Mouse (Mus musculus) hindbrain, embryonic 13.5 days (tissue): Measurements from ENCODE around the gene Pcbp1. TPM values are rescaled to one million over a fixed set of nuclear protein-coding genes. Genes with fewer than 3 reads are reported as not detected.
A peak's percentile ranks its signal among the peaks of the same experiment; 100 is the strongest.
"Not testable (repeated sequence)": the region's sequence is repeated elsewhere in the genome, so short reads cannot be mapped to it uniquely, and the experiment has no call there.

Experiments
- ATAC-seq: fragments of 200-750 bp; cut with Nextera tagmentation; 2 replicates; pipeline ENCODE4 v1.8.0; 2017; ENCODE audit warnings: moderate TSS enrichment; ENCODE audit not compliant: low FRiP score
- H3K27ac ChIP-seq: fragments of 300-500 bp; sonication (generic); 2 replicates; pipeline ENCODE4 v1.5.1; 2015; ENCODE audit warnings: inconsistent platforms, mild to moderate bottlenecking, moderate library complexity
- H3K27me3 ChIP-seq: fragments of 300-500 bp; sonication (generic); 2 replicates; pipeline ENCODE4 v1.6.1; 2015; ENCODE audit warnings: mild to moderate bottlenecking, inconsistent platforms
- H3K36me3 ChIP-seq: fragments of 300-500 bp; sonication (generic); 2 replicates; pipeline ENCODE4 v1.6.1; 2015; ENCODE audit warnings: mild to moderate bottlenecking, inconsistent platforms
- H3K4me1 ChIP-seq: fragments of 300-500 bp; sonication (generic); replicated peaks from 2 replicates; pipeline ENCODE4 v1.6.1; 2015; ENCODE audit warnings: inconsistent platforms
- H3K4me2 ChIP-seq: fragments of 300-500 bp; sonication (generic); 2 replicates; pipeline ENCODE4 v1.6.1; 2015; ENCODE audit warnings: inconsistent platforms, mild to moderate bottlenecking, moderate library complexity
- H3K4me3 ChIP-seq: fragments of 300-500 bp; sonication (generic); 2 replicates; pipeline ENCODE4 v1.5.1; 2015; ENCODE audit warnings: mild to moderate bottlenecking, inconsistent platforms
- H3K9ac ChIP-seq: fragments of 300-500 bp; sonication (generic); 2 replicates; pipeline ENCODE4 v1.6.1; 2015; ENCODE audit warnings: mild to moderate bottlenecking, inconsistent platforms
- H3K9me3 ChIP-seq: fragments of 300-500 bp; sonication (generic); 2 replicates; pipeline ENCODE4 v1.6.1; 2016; ENCODE audit warnings: inconsistent platforms
- WGBS: fragments of 180-500 bp; shearing (Covaris S2); methylation state at CpG from one replicate; pipeline ENCODE4 v1.1.7; 2015; 5-methylcytosine and 5-hydroxymethylcytosine counted together
- polyA plus RNA-seq: library from polyadenylated mRNA; unstranded; fragments of >200 nt; fragmentation: Nextera tagmentation; extraction: Ambion mirVana; gene quantifications from 2 replicates; pipeline ENCODE4 v1.2.1, GENCODE M21; 2015

Gene Pcbp1
- 268 and 333 TPM in 2 replicates for polyA plus RNA-seq

DNA sequence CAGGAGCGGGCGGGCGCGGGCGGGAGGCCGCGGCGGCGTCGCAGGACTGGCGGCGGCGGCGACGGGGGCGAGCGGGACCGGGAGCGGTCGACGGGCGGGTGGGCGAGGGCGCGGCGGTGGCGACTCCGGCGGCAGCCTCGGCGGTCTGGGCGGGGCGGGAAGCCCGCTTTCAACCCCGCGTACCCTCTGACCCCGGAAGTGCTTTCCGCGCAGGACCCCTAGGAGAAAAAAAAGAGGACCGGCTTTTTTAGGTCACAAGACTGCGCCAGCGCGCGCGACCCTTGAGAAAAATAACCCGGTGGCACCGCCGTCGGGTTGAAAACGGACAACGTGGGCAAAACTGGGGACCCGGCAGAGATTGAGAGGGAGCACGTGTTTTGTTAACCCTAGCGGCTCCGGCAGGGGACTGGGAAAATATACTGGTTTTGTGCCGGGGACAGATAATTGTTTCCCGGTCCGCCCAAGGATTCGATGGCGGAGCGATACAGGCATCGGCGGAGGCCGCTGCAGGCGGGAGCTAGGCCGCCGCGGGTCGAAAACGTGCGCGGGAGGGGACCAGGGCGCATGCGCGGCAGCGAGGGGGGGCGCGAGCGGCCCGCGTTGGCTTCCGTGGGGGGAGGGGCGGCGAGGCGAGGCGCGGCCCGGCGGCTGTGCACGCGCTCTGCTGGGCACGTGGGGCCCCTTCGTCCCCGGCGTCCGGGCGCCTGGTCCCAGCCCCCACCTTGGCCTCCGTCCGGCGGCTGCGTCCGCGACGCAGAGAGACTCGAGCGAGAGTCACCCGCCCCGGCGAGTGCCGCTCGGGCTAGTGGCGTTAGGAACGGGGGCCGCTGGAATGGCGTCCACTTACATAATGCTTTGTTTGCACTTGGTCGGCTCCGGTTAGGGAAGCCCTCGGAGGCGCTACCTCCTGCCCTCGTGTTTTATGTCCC, at the start of gene Pcbp1:
Gene Pcbp1, minus strand, starts transcription at position 290 of the 929 bp plus-strand sequence.
- peak; percentile 87 for ATAC-seq
- peak within 1 kb of the TSS; percentile 100 for H3K9ac ChIP-seq
- under 1% methylated on average over 86 of the region's 120 CpGs for WGBS
- peak within 1 kb of the TSS; percentile 100 for H3K27ac ChIP-seq
- peak within 1 kb of the TSS; percentile 93 for H3K4me2 ChIP-seq
- peaks cover 13% of the 10 kb centered on the region for H3K36me3 ChIP-seq
- peaks cover 32% of the 10 kb centered on the region for H3K4me1 ChIP-seq
- H3K4me3 ChIP-seq: peak within 1 kb of the TSS; percentile 98
- no peaks in the 10 kb centered on the region for H3K27me3 ChIP-seq
- no peaks in the 10 kb centered on the region for H3K9me3 ChIP-seq

DNA sequence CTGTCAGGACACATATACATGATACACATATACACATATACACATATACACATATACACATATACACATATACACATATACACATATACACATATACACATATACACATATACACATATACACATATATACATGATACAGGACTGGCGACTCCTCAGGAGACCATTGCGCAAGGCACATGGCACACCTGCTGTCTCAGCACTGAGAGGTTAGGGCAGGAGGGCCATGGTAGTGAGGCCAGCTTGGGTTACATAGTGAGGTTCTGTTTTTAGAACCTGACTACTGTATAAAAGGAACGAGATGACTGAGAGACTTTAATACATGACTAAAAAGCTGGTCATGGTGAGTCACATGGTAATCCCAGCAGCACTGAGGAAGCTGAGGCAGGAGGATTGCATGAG, 48.4 kb upstream of the Pcbp1 start:
- Histone ChIP-seq H3K4me2 (no peak overlapping the region), H3K27ac (no peak overlapping the region), H3K9ac (no peak overlapping the region), H3K9me3 (no peaks in the 10 kb centered on the region), H3K27me3 (no peaks in the 10 kb centered on the region), H3K36me3 (no peaks in the 10 kb centered on the region), H3K4me1 (peaks cover 11% of the 10 kb centered on the region), H3K4me3 (no peak overlapping the region)
- no peak for ATAC-seq
- 92% methylated on average over 3 of the region's 3 CpGs for whole genome bisulfite sequencing

DNA sequence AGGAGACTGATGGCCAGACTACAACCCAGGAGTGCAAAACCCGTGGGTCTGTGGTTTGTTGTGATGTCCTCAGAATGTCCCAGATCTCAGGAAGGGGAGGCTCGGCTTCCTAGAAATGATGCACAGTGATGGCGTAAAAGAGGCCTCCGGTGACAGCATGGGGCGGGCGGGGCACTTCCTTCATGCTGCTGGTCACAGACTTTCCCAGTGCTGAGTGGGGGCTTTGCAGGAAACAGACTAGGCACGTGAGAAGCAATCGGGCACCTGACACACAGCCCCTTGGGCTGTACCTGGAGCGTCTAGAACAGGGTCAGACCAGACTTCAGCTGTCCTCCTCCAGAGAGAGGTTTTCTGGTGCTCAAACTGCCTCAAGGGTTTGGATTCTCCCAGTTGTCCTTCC, 44.7 kb upstream of the Pcbp1 start:
- ATAC-seq: no peak
- no peak overlapping the region for H3K4me3 ChIP-seq
- 62% methylated on average over 9 of the region's 9 CpGs for WGBS

DNA sequence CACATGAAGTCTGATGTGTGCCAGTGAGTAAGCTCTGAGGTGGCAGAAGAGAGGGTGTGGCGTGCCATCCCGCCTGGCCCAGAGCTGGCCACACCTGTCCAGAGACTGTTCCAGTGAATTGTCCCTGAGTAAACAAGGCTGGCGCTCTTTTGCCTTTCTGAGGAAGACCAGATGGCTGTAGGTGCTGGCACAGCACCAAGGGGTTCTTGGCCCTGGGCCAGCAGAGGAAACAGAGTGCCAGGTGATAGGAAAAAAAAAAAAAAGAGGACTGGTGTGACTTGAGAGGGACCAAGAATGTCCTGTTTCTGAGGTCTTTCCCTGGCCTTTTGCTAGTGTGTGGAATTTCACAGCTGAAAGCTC, 43.3 kb upstream of the Pcbp1 start:
- H3K4me1 ChIP-seq: peaks cover 20% of the 10 kb centered on the region
- peaks cover 35% of the 10 kb centered on the region for H3K36me3 ChIP-seq
- H3K9me3 ChIP-seq: no peaks in the 10 kb centered on the region
- no peak overlapping the region for H3K4me3 ChIP-seq
- 55% methylated on average over 3 of the region's 3 CpGs for WGBS
- H3K27ac ChIP-seq: peak overlapping the region; percentile 73
- ATAC-seq: no peak
- no peaks in the 10 kb centered on the region for H3K27me3 ChIP-seq
- no peak overlapping the region for H3K4me2 ChIP-seq
- H3K9ac ChIP-seq: peak overlapping the region; percentile 49; the same call in 1 of the 2 replicates

More for the DNA sequence above, 44.7 kb upstream of the Pcbp1 start:
- Histone ChIP-seq H3K9ac (no peak overlapping the region), H3K27me3 (no peaks in the 10 kb centered on the region), H3K27ac (no peak overlapping the region), H3K4me2 (no peak overlapping the region), H3K4me1 (peaks cover 20% of the 10 kb centered on the region), H3K36me3 (peaks cover 21% of the 10 kb centered on the region), H3K9me3 (no peaks in the 10 kb centered on the region)

DNA sequence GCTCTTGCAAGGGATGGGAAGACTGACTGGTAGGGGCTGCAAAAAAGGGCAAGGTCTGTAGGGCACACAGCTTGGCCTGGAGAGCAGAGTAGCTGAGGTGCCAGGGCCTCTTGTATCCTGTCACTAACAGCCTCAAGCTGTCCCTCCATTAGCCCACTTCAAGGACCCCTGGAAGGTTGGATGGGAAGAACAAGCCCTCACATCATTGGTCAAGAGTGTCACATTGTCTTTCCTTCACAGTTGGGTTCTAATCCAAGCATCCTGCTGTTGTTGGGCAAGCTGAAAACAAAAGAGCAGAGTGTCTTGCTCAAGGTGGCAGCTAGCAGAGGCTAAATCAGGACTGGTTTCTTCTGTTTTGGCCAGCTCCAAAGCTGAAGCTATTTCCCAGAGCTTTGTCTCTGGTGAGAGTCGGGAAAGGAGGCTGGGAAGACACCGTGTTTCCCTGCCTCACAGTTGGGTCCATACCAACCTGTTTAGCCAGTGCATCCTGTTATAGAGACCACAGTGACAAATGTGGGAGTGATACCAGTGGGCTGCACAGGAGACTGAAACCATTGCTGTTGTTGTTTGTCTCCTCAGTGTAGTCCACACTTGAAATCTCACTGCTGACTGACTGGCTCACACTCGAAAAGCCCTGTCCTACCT, 42.8 kb upstream of the Pcbp1 start:
- Histone ChIP-seq H3K27me3 (no peaks in the 10 kb centered on the region), H3K4me3 (no peak overlapping the region), H3K27ac (peak overlapping the region; percentile 73), H3K36me3 (peaks cover 38% of the 10 kb centered on the region), H3K4me1 (peaks cover 20% of the 10 kb centered on the region), H3K9me3 (no peaks in the 10 kb centered on the region), H3K9ac (peak overlapping the region; percentile 49; the same call in 1 of the 2 replicates), H3K4me2 (no peak overlapping the region)
- 37% methylated on average over 3 of the region's 3 CpGs for WGBS
- no peak for ATAC-seq

DNA sequence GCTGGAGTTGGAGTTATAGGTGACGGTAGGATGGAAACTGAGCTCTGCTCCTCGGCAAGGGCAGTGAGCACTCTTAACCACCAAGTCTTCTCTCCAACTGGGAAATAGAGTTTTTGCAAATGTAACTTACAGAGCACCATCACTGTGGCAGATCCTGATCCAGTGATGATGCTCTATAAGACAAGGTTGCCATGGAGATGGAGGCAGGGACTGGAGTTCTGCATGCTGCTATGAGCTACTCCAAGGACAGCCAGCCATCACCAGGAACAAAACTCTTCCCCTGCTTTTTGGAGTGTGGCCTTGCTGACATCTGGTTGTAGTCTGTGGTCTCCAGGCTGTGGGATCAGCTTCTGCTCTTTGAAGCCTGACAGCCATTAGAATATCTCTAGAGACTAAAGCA, 39.7 kb upstream of the Pcbp1 start:
- H3K4me1 ChIP-seq: peaks cover 12% of the 10 kb centered on the region
- WGBS: 95% methylated on average over 2 of the region's 2 CpGs
- no peaks in the 10 kb centered on the region for H3K27me3 ChIP-seq
- H3K4me3 ChIP-seq: no peak overlapping the region
- H3K27ac ChIP-seq: no peak overlapping the region
- no peak overlapping the region for H3K4me2 ChIP-seq
- ATAC-seq: no peak
- H3K36me3 ChIP-seq: peaks cover 61% of the 10 kb centered on the region
- H3K9ac ChIP-seq: no peak overlapping the region
- no peaks in the 10 kb centered on the region for H3K9me3 ChIP-seq

DNA sequence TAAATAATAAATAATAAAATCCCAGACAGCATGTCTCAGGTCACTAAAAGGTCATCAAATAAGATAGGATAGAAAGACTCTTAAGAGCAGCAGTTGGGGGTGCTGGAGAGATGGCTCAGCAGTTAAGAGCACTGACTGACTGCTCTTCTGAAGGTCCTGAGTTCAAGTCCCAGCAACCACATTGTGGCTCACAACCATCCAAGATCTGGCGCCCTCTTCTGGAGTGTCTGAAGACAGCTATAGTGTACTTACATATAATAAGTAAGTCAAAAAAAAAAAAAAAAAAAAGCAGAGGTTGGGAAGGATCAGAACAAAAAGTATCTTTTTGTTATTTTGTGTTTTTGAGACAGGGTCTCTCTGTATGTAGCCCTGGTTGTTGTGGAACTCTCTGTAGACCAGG, 31.1 kb upstream of the Pcbp1 start:
- 93% methylated on average over 1 of the region's 1 CpGs for WGBS
- H3K4me1 ChIP-seq, H3K4me3 ChIP-seq, H3K4me2 ChIP-seq, H3K9me3 ChIP-seq, H3K27me3 ChIP-seq, H3K9ac ChIP-seq, ATAC-seq, H3K27ac ChIP-seq: not testable (repeated sequence)
- peaks cover 69% of the 10 kb centered on the region for H3K36me3 ChIP-seq

DNA sequence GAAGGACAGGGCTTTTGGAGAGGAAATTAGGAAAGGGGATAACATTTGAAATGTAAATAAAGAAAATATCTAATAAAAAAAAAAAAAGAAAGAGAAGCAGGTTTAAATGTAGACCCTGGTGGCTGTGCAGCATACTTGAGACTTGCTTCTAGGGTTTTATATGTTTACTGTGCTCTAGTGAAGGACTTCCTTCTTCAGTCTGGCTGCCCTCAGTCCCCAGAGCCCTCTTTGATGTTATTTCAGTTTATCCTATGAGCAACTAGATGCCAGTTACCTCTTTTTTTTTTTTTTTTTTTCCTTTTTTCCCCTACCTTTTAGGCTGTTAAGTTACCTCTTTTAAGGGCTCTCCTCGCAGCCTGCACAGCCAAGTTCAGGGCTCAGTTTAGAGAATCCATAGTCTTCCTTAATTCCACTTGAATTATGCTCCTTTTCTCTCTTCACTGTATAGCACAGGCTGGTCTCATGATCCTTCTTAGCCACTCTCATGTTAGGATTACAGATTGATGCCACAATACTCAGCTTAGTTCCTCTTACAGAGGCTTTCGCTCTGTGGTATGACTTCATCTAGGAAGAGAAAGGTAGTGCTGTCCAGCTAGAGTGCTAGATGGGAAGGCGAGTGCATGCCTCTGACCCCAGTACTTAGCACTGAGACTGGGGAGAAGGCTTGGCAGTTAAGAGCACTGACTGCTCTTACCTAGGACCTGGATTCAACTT, 30.4 kb upstream of the Pcbp1 start:
- ATAC-seq: no peak
- Histone ChIP-seq H3K4me1 (no peaks in the 10 kb centered on the region), H3K36me3 (peaks cover 71% of the 10 kb centered on the region), H3K9me3 (no peaks in the 10 kb centered on the region), H3K27me3 (no peaks in the 10 kb centered on the region), H3K4me3 (no peak overlapping the region), H3K27ac (no peak overlapping the region), H3K4me2 (no peak overlapping the region), H3K9ac (no peak overlapping the region)
- WGBS: 98% methylated on average over 3 of the region's 3 CpGs

DNA sequence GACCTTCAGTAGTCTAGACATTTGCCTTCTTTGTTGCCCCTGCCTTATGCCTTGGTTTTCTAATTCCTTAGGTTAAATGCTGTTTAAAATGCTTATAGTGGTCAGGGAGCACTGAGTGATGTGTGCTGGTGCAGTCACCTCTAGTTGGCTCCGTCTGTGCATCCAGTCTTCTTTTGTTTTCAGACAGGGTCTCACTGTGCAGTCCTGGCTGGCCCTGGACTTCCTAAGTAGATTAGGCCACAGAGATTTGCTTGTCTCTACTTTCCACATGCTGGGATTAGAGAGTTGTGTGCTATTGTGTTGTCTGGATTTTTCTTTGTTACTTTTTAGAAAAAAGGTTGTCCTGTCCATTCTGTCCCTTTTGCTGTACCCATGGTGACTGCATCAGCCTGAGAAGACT, 24.5 kb upstream of the Pcbp1 start:
- no peak for ATAC-seq
- no peak overlapping the region for H3K4me2 ChIP-seq

DNA sequence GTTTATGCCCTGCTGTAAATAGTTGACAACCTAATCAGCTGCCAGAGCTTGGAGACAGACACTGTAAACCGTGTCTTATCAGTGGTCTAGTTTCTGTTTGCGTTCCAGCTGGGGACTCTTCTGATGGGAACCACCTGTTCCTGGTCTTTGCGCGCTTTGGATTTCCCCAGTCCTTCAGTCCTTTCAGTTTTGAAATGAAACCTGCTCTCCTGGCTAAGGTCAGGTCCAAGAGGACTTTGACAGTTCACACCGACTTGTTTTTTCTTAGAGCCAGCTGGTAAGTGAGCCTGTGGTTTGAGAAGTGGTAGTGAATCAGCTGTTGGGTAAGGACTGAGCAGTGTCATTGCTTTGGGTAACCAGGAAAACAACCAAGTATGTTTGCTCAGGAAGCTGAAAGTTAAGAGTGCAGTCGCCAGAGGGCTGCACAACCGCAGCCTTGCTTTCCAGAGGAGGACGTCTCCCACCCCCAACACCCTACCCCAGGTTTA, 21.8 kb upstream of the Pcbp1 start:
- H3K36me3 ChIP-seq: peaks cover 78% of the 10 kb centered on the region
- WGBS: 86% methylated on average over 8 of the region's 8 CpGs
- no peak for ATAC-seq

More for the DNA sequence above, 24.5 kb upstream of the Pcbp1 start:
- WGBS: 72% methylated on average over 1 of the region's 1 CpGs
- Histone ChIP-seq H3K27me3 (no peaks in the 10 kb centered on the region), H3K36me3 (peaks cover 70% of the 10 kb centered on the region), H3K9me3 (no peaks in the 10 kb centered on the region), H3K4me1 (no peaks in the 10 kb centered on the region), H3K9ac (no peak overlapping the region), H3K27ac (no peak overlapping the region), H3K4me3 (no peak overlapping the region)

DNA sequence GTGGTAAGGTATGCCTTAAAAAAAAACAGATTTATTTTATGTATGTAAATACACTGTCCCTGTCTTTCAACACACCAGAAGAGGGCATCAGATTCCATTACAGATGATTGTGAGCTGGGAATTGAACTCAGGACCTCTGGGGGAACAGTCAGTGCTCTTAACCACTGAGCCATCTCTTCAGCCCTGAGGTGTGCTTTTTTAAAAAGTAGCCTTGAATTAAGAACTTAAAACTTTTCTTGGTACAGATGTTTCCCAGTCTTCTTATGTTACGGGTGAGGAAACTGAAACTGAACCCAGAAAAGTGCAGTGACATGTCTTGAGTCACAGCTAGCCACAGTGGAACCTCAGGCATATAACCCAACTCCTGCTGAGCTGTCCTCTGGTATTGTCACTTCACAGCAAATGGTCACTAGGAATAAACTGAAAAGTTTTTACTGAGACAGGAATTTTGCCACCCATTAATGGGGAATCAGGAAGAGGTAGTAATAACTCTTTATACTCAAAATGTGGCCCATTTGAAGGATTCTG, 21.2 kb upstream of the Pcbp1 start:
- H3K4me2 ChIP-seq: no peak overlapping the region
- H3K4me1 ChIP-seq: no peaks in the 10 kb centered on the region
- no peaks in the 10 kb centered on the region for H3K27me3 ChIP-seq
- no peak overlapping the region for H3K4me3 ChIP-seq
- no peak overlapping the region for H3K27ac ChIP-seq
- peaks cover 78% of the 10 kb centered on the region for H3K36me3 ChIP-seq
- 97% methylated on average over 1 of the region's 1 CpGs for WGBS
- no peak for ATAC-seq
- H3K9me3 ChIP-seq: no peaks in the 10 kb centered on the region
- H3K9ac ChIP-seq: no peak overlapping the region; the same call in 1 of the 2 replicates

More for the DNA sequence above, 21.8 kb upstream of the Pcbp1 start:
- Histone ChIP-seq H3K4me1 (no peaks in the 10 kb centered on the region), H3K4me2 (no peak overlapping the region), H3K9ac (no peak overlapping the region; the same call in 1 of the 2 replicates), H3K27ac (no peak overlapping the region), H3K4me3 (no peak overlapping the region), H3K9me3 (no peaks in the 10 kb centered on the region), H3K27me3 (no peaks in the 10 kb centered on the region)

DNA sequence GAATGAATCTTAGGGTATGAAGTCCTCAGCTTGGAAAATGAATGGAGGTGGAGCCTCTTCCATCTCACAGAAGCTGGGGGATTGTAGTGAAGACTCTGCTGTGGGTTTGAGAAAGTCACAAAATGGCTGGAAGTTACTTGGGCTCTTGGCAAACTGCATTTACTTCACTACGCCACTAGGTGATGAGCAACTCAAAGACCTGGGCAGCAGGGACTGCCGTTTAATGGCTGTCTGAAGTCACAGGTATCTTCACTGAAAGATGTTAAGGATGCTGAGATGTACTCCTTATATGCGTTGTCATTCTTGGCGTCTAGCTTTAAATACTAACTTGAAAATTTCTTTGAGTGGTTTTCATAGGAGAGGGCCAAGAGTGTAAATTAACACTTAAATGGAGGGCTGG, 19.1 kb upstream of the Pcbp1 start:
- WGBS: 59% methylated on average over 4 of the region's 4 CpGs
- no peak overlapping the region for H3K4me2 ChIP-seq
- no peak overlapping the region for H3K9ac ChIP-seq
- peaks cover 76% of the 10 kb centered on the region for H3K36me3 ChIP-seq
- no peak overlapping the region for H3K4me3 ChIP-seq
- H3K4me1 ChIP-seq: no peaks in the 10 kb centered on the region
- H3K9me3 ChIP-seq: no peaks in the 10 kb centered on the region; the same call in 1 of the 2 replicates
- H3K27ac ChIP-seq: no peak overlapping the region
- no peaks in the 10 kb centered on the region for H3K27me3 ChIP-seq
- ATAC-seq: no peak
